In genomic region chr16:22022122-22022521, GRCm38 (mm10) we compare ENCODE assay signal across 10 mouse cellular contexts. TPM values are rescaled to one million over a fixed set of nuclear protein-coding genes. Genes with fewer than 3 reads are reported as not detected.
DNase-seq lines count a peak whose midpoint lies in the region; TF ChIP-seq lines count a peak whose summit lies in the region.
"Had no signal": no experiment of that assay in that cellular context is flagged by ENCODE, and none has a peak within 500 bp of the region (broad histone marks: within the 10 kb centered on the region; RNA-seq: fewer than 3 reads in every experiment).

No protein-coding gene starts in this region.

- TF ChIP-seq CTCF in gastrocnemius, adult 2 months (IDR thresholded peaks at IDR 0.05) = peak; percentile 67

- H3K4me3 ChIP-seq in gastrocnemius, adult 2 months = no peak overlapping the region
- H3K4me3 ChIP-seq: midbrain, embryonic 10.5 days had no signal

- DNase-seq in gastrocnemius, adult 2 months = no peak
- DNase-seq in gastrocnemius, postnatal 36 days = no peak
- DNase-seq in lung, postnatal 10 days = peak; percentile 24
- no peak for DNase-seq in lung, adult 18-20 months
- DNase-seq in ZHBTc4 (ENCODE audit: low read depth, low spot score) = peak; percentile 76
- peak; percentile 36 for DNase-seq in thymus, postnatal 0 days (ENCODE audit: low spot score)
- DNase-seq in yolk sac, embryonic 10.5 days (ENCODE audit: low spot score) = no peak
- no peak for DNase-seq in frontal cortex, postnatal 25 days (ENCODE audit: low spot score in 2 of 2)
- DNase-seq: right cerebral cortex, adult 18-20 months had no signal

- intact Hi-C loops in gastrocnemius, adult 2 months (cut with DNase I) = loop anchor here (5.0 kb wide), 2 partner anchors 185 to 255 kb away; no protein-coding TSS in a partner anchor
- intact Hi-C loops in gastrocnemius, postnatal 36 days (cut with DNase I) = no loop called here

- no peak overlapping the region for H3K27ac ChIP-seq in gastrocnemius, adult 2 months
- H3K27ac ChIP-seq: midbrain, embryonic 10.5 days had no signal

RNA-seq across cellular contexts. Expression of gene Senp2, which starts 12.8 kb away (rescaled TPM):
- total RNA-seq in gastrocnemius, adult 2 months (2021) = 10 to 100 TPM; 31.2 to 31.5 TPM
- 10 to 100 TPM; 25.3 to 27.4 TPM for total RNA-seq in gastrocnemius, postnatal 36 days (2021)
- 42.7 and 50.4 TPM in 2 replicates for polyA plus RNA-seq in thymus, postnatal 0 days (2015; fragmentation: Nextera tagmentation; extraction: Ambion mirVana)

RNA-seq across cellular contexts. Expression of gene Liph, which starts 26.7 kb away (rescaled TPM):
- not detected for total RNA-seq in gastrocnemius, adult 2 months (2021)
- total RNA-seq in gastrocnemius, postnatal 36 days (2021) = not detected
- polyA plus RNA-seq in thymus, postnatal 0 days (2015; fragmentation: Nextera tagmentation; extraction: Ambion mirVana) = 1.9 and 2.9 TPM in 2 replicates

Comparison
In these comparisons a context has a peak if more than half of its experiments do, and no peak if none do; other contexts are left out.
1. DNase-seq: peak in lung, postnatal 10 days (single experiment), ZHBTc4 (single experiment) and thymus, postnatal 0 days (single experiment); none in gastrocnemius, adult 2 months (single experiment), gastrocnemius, postnatal 36 days (0 of 2), lung, adult 18-20 months (0 of 2), yolk sac, embryonic 10.5 days (single experiment) and frontal cortex, postnatal 25 days (0 of 2).